Mouse (Mus musculus) lung, postnatal 0 days (tissue): ENCODE measurements around the gene Arhgap24. TPM values are rescaled to one million over a fixed set of nuclear protein-coding genes. Genes with fewer than 3 reads are reported as not detected.

ENCODE experiments used
- ATAC-seq: fragments of 200-750 bp; cut with Nextera tagmentation; 2 replicates; pipeline ENCODE4 v1.8.0; 2017; ENCODE audit warnings: moderate library complexity
- DNase-seq: peaks from one replicate; pipeline ENCODE4 v3.0.0-alpha.2; 2016; ENCODE audit warnings: low spot score
- H3K27ac ChIP-seq: fragments of 300-500 bp; sonication (generic); 2 replicates; pipeline ENCODE4 v1.5.1; 2014; ENCODE audit warnings: antibody characterized with exemption, mild to moderate bottlenecking, low read length, mixed read lengths
- H3K27me3 ChIP-seq: fragments of 300-500 bp; sonication (generic); replicated peaks from 2 replicates; pipeline ENCODE4 v1.6.1; 2014; ENCODE audit warnings: low read length, mixed read lengths; ENCODE audit not compliant: insufficient read depth
- H3K36me3 ChIP-seq: fragments of 300-500 bp; sonication (generic); 2 replicates; pipeline ENCODE4 v1.6.1; 2014; ENCODE audit warnings: low read length, mixed read lengths; ENCODE audit not compliant: insufficient read depth
- H3K4me1 ChIP-seq: fragments of 300-500 bp; sonication (generic); 2 replicates; pipeline ENCODE4 v1.6.1; 2014; ENCODE audit warnings: antibody characterized with exemption, low read depth, low read length, mixed read lengths; ENCODE audit not compliant: insufficient read depth
- H3K4me2 ChIP-seq: fragments of 300-500 bp; sonication (generic); replicated peaks from 2 replicates; pipeline ENCODE4 v1.6.1; 2014; ENCODE audit warnings: low read depth, mild to moderate bottlenecking, low read length, moderate library complexity, mixed read lengths
- H3K4me3 ChIP-seq: fragments of 300-500 bp; sonication (generic); 2 replicates; pipeline ENCODE4 v1.5.1; 2014; ENCODE audit warnings: low read depth, low read length
- H3K9ac ChIP-seq: fragments of 300-500 bp; sonication (generic); replicated peaks from 2 replicates; pipeline ENCODE4 v1.6.1; 2014; ENCODE audit warnings: low read depth, mild to moderate bottlenecking
- H3K9me3 ChIP-seq: fragments of 300-500 bp; sonication (generic); 2 replicates; pipeline ENCODE4 v1.6.1; 2016; ENCODE audit warnings: low read length, mixed read lengths
- CTCF ChIP-seq: IDR thresholded peaks from 2 replicates; pipeline ENCODE4 v1.5.1; 2016; ENCODE audit warnings: antibody characterized with exemption, mild to moderate bottlenecking
- EP300 ChIP-seq: IDR thresholded peaks from 2 replicates; pipeline ENCODE4 v1.6.1; 2016; ENCODE audit warnings: antibody characterized with exemption, mild to moderate bottlenecking, control low read depth
- WGBS: fragments of 180-500 bp; shearing (Covaris S2); extraction: QIAGEN DNeasy Blood & Tissue Kit; methylation state at CpG from one replicate; pipeline ENCODE4 v1.1.7; 2014; 5-methylcytosine and 5-hydroxymethylcytosine counted together
- polyA plus RNA-seq: library from polyadenylated mRNA; unstranded; fragments of >200 nt; fragmentation: Nextera tagmentation; extraction: Ambion mirVana; gene quantifications from 2 replicates; pipeline ENCODE4 v1.2.1, GENCODE M21; 2015

The Arhgap24 gene
- polyA plus RNA-seq, 1 experiment from 2014 or later, result 28.2 TPM

DNA sequence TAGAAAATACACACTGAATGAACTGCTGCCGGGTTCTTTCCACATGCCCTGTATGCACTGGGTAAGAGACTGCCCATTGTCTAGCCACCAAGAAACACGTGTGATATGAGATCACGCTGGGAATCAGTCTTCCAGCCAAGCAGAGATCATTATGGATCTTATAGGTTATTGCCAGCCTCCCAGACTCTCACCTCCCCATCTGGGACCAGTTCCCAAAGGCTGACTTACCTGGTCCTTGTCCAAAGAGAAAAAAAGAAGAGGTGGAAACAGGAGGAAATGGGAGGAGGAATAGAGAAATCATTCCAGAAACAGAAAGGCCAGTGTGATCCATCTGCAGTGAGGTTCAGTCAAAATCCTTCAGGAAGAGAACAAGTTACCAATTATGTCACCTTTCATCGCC lies 189.0 kb downstream of the Arhgap24 start:
- no peaks in the 10 kb centered on the region for H3K4me1 ChIP-seq
- 51% methylated on average over 4 of the region's 4 CpGs for WGBS
- no peak overlapping the region for H3K9ac ChIP-seq
- H3K9me3 ChIP-seq, result no peaks in the 10 kb centered on the region
- no peaks in the 10 kb centered on the region for H3K27me3 ChIP-seq
- no peak overlapping the region for H3K4me2 ChIP-seq
- TF ChIP-seq EP300, result no peak
- no peak for TF ChIP-seq CTCF
- no peaks in the 10 kb centered on the region for H3K36me3 ChIP-seq
- DNase-seq, result no peak
- H3K4me3 ChIP-seq, result no peak overlapping the region
- H3K27ac ChIP-seq, result 0 out of 2 replicates have a peak overlapping the region, but pooled peaks have one; percentile 14
- ATAC-seq, result no peak

DNA sequence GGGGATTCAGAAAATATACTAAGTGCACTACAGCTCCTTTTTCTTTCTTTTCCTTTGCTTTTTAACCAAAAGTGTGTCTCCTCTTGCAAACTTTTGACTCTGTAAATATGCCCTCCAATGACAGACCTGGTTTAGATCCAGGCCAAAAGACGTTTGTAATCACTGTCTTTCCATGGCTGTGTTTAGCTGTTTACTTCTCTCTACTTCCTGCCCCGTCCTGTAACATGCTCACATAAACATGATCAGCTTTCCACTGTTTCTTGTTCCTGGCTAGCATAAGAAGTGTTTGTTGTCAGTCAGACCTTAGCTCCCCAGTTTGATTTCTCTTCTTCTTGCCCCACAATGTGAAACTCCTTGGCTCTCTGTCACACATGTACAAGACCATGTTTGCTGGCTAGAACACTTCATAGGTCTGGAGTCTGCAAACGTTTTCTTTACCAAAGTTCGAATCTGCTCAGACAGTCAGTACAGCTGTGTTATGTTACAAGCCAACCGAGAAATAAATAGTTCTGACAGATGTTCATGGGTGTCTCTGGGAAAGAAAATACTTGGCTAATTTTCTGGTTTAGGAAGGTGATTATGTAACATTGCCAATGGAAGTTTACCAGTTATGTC lies 189.6 kb downstream of the Arhgap24 start:
- 0 out of 2 replicates have a peak overlapping the region, but pooled peaks have one; percentile 40 for H3K27ac ChIP-seq
- peak; percentile 38; the same call in 1 of the 2 replicates for TF ChIP-seq EP300
- no peak for TF ChIP-seq CTCF
- H3K4me3 ChIP-seq, result no peak overlapping the region
- peak; percentile 78 for DNase-seq
- no peak overlapping the region for H3K9ac ChIP-seq
- ATAC-seq, result peak; percentile 74
- H3K27me3 ChIP-seq, result no peaks in the 10 kb centered on the region
- H3K4me2 ChIP-seq, result no peak overlapping the region
- 41% methylated on average over 5 of the region's 5 CpGs for whole genome bisulfite sequencing
- H3K9me3 ChIP-seq, result no peaks in the 10 kb centered on the region
- no peaks in the 10 kb centered on the region for H3K4me1 ChIP-seq
- H3K36me3 ChIP-seq, result no peaks in the 10 kb centered on the region

DNA sequence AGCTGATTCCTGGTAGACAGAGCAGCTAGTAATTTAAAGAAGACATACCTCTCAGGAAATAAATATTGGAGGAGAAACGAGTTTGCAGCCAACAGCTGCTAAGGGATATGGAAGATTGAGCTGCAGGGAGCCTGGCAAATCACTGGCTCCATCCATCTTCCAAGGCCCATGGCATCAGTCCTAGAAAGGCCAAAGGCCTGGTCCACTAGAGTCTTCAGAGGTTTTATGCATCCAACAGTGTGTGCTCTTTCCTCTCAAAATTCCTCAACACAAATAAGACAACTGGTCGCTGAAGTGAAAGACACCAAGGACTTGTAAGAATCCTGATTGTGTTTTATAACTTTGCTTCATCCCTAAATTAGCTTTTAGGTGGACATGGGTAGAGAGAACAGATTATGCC lies 194.1 kb downstream of the Arhgap24 start:
- Histone ChIP-seq H3K4me2 (no peak overlapping the region), H3K4me3 (no peak overlapping the region), H3K27me3 (no peaks in the 10 kb centered on the region), H3K9me3 (no peaks in the 10 kb centered on the region), H3K9ac (no peak overlapping the region), H3K36me3 (no peaks in the 10 kb centered on the region), H3K27ac (no peak overlapping the region), H3K4me1 (no peaks in the 10 kb centered on the region)
- no peak for TF ChIP-seq EP300
- TF ChIP-seq CTCF, result no peak
- WGBS, result 61% methylated on average over 2 of the region's 2 CpGs
- no peak for ATAC-seq
- no peak for DNase-seq

DNA sequence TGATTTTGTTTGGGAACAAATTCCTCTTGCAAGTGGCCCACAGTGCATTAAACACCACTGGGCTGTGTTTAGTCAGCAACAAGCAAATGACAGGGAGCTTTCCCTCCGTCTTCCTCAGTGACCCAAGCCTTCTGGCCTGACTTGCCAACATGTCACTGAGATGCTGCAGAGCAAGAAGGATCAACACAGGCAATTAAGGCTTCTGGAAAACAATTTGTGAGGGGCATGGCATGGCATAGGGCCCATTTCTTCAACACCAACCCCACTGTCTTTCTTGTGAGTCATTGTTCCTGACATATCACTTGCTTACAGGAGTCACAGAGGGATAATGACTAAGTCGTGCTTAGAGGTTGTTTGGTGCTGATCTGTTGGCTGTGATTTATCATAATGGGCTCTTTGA lies 196.0 kb downstream of the Arhgap24 start:
- ATAC-seq (no peak), DNase-seq (no peak)
- H3K4me1 ChIP-seq, result no peaks in the 10 kb centered on the region
- H3K4me2 ChIP-seq, result no peak overlapping the region
- H3K9ac ChIP-seq, result no peak overlapping the region
- 27% methylated on average over 2 of the region's 2 CpGs for WGBS
- H3K27ac ChIP-seq, result no peak overlapping the region
- TF ChIP-seq CTCF, result no peak
- no peak for TF ChIP-seq EP300
- no peaks in the 10 kb centered on the region for H3K36me3 ChIP-seq
- H3K27me3 ChIP-seq, result no peaks in the 10 kb centered on the region
- no peak overlapping the region for H3K4me3 ChIP-seq
- H3K9me3 ChIP-seq, result no peaks in the 10 kb centered on the region

DNA sequence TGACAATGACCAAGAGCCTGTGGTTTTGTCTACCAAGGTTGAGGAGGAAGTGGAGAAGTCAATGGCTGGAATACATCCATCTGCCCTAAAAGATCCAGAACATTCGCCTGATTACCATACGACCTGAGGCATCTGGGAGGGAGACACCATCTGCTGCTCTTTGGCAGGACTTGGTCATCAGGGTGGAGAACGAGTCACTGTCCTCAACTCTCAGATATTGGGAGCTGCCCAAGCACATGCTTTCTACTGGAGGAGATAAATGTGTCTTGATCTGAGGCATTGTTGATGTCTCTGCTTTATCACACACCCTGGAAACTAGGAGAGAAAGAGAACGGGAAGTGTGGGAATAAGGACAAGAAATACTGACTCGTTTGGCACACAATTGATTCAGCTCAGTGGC lies 206.5 kb downstream of the Arhgap24 start:
- Histone ChIP-seq H3K4me2 (no peak overlapping the region), H3K4me1 (no peaks in the 10 kb centered on the region), H3K9ac (no peak overlapping the region), H3K9me3 (no peaks in the 10 kb centered on the region), H3K36me3 (no peaks in the 10 kb centered on the region), H3K27me3 (no peaks in the 10 kb centered on the region), H3K4me3 (no peak overlapping the region), H3K27ac (no peak overlapping the region)
- TF ChIP-seq EP300 (no peak), CTCF (no peak)
- no peak for DNase-seq
- ATAC-seq, result no peak
- 70% methylated on average over 5 of the region's 5 CpGs for WGBS

DNA sequence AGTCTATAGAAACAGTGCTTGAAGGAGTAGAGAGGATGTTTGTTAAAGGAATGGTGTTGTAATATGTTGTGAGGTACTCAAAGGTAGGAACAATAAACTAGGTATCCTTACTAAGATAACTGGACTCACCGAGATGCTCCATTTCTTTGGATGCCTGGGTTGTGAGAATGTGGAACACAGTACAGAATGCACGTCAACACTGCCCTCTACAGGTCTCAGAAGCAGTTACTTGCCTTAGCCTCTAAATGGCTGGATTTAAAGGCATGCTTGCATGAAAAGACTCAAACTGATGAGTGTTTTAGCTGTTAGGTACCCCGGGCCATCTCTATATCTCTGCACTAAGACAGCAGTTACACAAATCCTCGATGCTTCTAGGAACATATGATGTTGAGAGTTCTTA lies 211.3 kb downstream of the Arhgap24 start:
- ATAC-seq (peak; percentile 68), DNase-seq (peak; percentile 86)
- Histone ChIP-seq H3K27ac (no peak overlapping the region), H3K9me3 (no peaks in the 10 kb centered on the region), H3K4me1 (no peaks in the 10 kb centered on the region), H3K4me2 (no peak overlapping the region), H3K27me3 (no peaks in the 10 kb centered on the region), H3K36me3 (no peaks in the 10 kb centered on the region), H3K9ac (no peak overlapping the region), H3K4me3 (no peak overlapping the region)
- TF ChIP-seq CTCF (peak; percentile 94), EP300 (no peak)
- WGBS, result 11% methylated on average over 4 of the region's 4 CpGs

DNA sequence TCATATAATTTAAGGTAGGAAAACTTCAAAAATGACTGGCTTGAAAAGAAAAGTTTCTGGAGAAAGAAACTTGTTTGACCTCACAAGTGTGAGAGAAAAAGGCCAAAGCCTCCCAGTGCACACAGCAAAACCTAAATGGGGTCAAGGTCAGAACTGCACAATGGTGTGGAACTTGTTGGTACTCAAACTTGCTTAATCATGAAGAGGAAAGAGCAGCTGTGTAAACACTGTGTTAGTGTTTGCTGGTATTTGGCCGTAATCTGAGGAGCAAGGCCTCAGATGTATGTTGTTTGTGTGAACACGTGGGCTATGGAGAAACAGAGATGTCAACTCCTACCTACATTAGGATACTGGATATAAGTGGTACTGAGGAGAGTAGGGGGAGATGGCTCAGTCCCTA lies 212.0 kb downstream of the Arhgap24 start:
- Histone ChIP-seq H3K4me1 (no peaks in the 10 kb centered on the region), H3K9ac (no peak overlapping the region), H3K4me2 (no peak overlapping the region), H3K4me3 (no peak overlapping the region), H3K36me3 (no peaks in the 10 kb centered on the region), H3K9me3 (no peaks in the 10 kb centered on the region), H3K27ac (no peak overlapping the region), H3K27me3 (no peaks in the 10 kb centered on the region)
- DNase-seq, result no peak
- 51% methylated on average over 2 of the region's 2 CpGs for WGBS
- ATAC-seq, result peak; percentile 32
- no peak for TF ChIP-seq EP300
- no peak for TF ChIP-seq CTCF
